8 mouse cellular contexts compared by ENCODE assay signal in genomic region chr2:93228480-93228824, GRCm38 (mm10). TPM values are rescaled to one million over a fixed set of nuclear protein-coding genes. Genes with fewer than 3 reads are reported as not detected.
DNase-seq lines count a peak whose midpoint lies in the region; ATAC-seq and TF ChIP-seq lines count a peak whose summit lies in the region.
"Had no signal": no experiment of that assay in that cellular context is flagged by ENCODE, and none has a peak within 500 bp of the region (broad histone marks: within the 10 kb centered on the region; RNA-seq: fewer than 3 reads in every experiment).

No protein-coding gene starts in this region.

- H3K4me1 ChIP-seq in hindbrain, embryonic 11.5 days (replicated peaks; ENCODE audit: control insufficient read depth, insufficient read depth, low read length), result peaks cover 28% of the 10 kb centered on the region
- H3K4me1 ChIP-seq in midbrain, embryonic 13.5 days (replicated peaks), result peaks cover 64% of the 10 kb centered on the region

- no peak overlapping the region for H3K4me3 ChIP-seq in hindbrain, embryonic 11.5 days (ENCODE audit: low read depth, low read length)
- no peak overlapping the region for H3K4me3 ChIP-seq in midbrain, embryonic 13.5 days (replicated peaks)

- H3K4me2 ChIP-seq in hindbrain, embryonic 11.5 days (replicated peaks; ENCODE audit: low read depth, low read length), result peak overlapping the region; percentile 19; the same call in 1 of the 2 replicates
- H3K4me2 ChIP-seq in midbrain, embryonic 13.5 days (replicated peaks), result peak overlapping the region; percentile 35

- no peak for TF ChIP-seq POLR2A in brain, embryonic 14.5 days (IDR thresholded peaks at IDR 0.05; ENCODE audit: borderline replicate concordance, extremely low read depth, insufficient read depth, insufficient read length, poor library complexity, severe bottlenecking)

- no peaks in the 10 kb centered on the region for H3K9me3 ChIP-seq in hindbrain, embryonic 11.5 days (ENCODE audit: control insufficient read depth, low read length)
- no peaks in the 10 kb centered on the region for H3K9me3 ChIP-seq in midbrain, embryonic 13.5 days

- H3K27ac ChIP-seq in hindbrain, embryonic 11.5 days (ENCODE audit: low read depth, low read length), result peak overlapping the region; percentile 95
- H3K27ac ChIP-seq in midbrain, embryonic 13.5 days, result peak overlapping the region; percentile 90

- no peak for TF ChIP-seq CTCF in brain, embryonic 14.5 days (IDR thresholded peaks at IDR 0.05; ENCODE audit: borderline replicate concordance, extremely low read depth, insufficient read depth, insufficient read length)

- H3K9ac ChIP-seq in hindbrain, embryonic 11.5 days (ENCODE audit: low read depth, low read length), result peak overlapping the region; percentile 17; the same call in 1 of the 2 replicates
- no peak overlapping the region; the same call in 1 of the 2 replicates for H3K9ac ChIP-seq in midbrain, embryonic 13.5 days (replicated peaks)

- 3% methylated on average over 5 of the region's 5 CpGs for WGBS in hindbrain, embryonic 11.5 days
- WGBS in midbrain, embryonic 13.5 days, result 4% methylated on average over 5 of the region's 5 CpGs

- no peaks in the 10 kb centered on the region for H3K36me3 ChIP-seq in hindbrain, embryonic 11.5 days (ENCODE audit: control insufficient read depth, insufficient read depth, low read length)
- H3K36me3 ChIP-seq in midbrain, embryonic 13.5 days, result no peaks in the 10 kb centered on the region

- H3K27me3 ChIP-seq in hindbrain, embryonic 11.5 days (ENCODE audit: control insufficient read depth, insufficient read depth, low read length), result no peaks in the 10 kb centered on the region
- H3K27me3 ChIP-seq in midbrain, embryonic 13.5 days, result no peaks in the 10 kb centered on the region

- peak; percentile 63 for ATAC-seq in hindbrain, embryonic 11.5 days (ENCODE audit: low FRiP score)
- peak; percentile 49 for ATAC-seq in midbrain, embryonic 13.5 days

- peak; percentile 93 for DNase-seq in brain, embryonic 14.5 days (ENCODE audit: low read depth)
- DNase-seq in embryo, embryonic 10 days (ENCODE audit: low spot score), result peak; percentile 75
- DNase-seq in hindbrain, embryonic 11.5 days (ENCODE audit: low spot score), result peak; percentile 66
- DNase-seq in gastrocnemius, adult 18-20 months (ENCODE audit: low spot score), result no peak
- no peak for DNase-seq in urinary bladder, adult 2 months (ENCODE audit: low spot score)
- no peak for DNase-seq in thymus, postnatal 36 days
- DNase-seq: heart, postnatal 4 days had no signal

RNA-seq across cellular contexts. Expression of gene Trp53i11, which starts 41.1 kb away (rescaled TPM):
- polyA plus RNA-seq in brain, embryonic 14.5 days (2012; rRNA removed), result 145 and 192 TPM in 2 replicates
- polyA plus RNA-seq in hindbrain, embryonic 11.5 days (2014; fragmentation: Nextera tagmentation; extraction: Ambion mirVana), result 204 and 221 TPM in 2 replicates
- polyA plus RNA-seq in midbrain, embryonic 13.5 days (2015; fragmentation: Nextera tagmentation; extraction: Ambion mirVana), result 136 and 138 TPM in 2 replicates
- 1 to 10 TPM; 3.9 to 4.5 TPM for total RNA-seq in gastrocnemius, adult 18-20 months (2021)
- polyA plus RNA-seq in urinary bladder, adult 2 months (2012; rRNA removed), result 54.5 and 67.6 TPM in 2 replicates

Comparison
In these comparisons a context has a peak if more than half of its experiments do, and no peak if none do; other contexts are left out.
1. DNase-seq: peak in brain, embryonic 14.5 days (single experiment), embryo, embryonic 10 days (single experiment) and hindbrain, embryonic 11.5 days (single experiment); none in gastrocnemius, adult 18-20 months (single experiment), urinary bladder, adult 2 months (single experiment) and thymus, postnatal 36 days (0 of 2).